Mouse (Mus musculus) testis, adult 2 months (tissue): ENCODE results near the gene Coro1b.

Source experiments
- CTCF ChIP-seq: fragments of 200-500 bp; IDR thresholded peaks from 2 replicates; pipeline ENCODE4 v1.5.1; 2012; ENCODE audit warnings: low read depth, mild to moderate bottlenecking, inconsistent platforms, low read length, moderate library complexity; ENCODE audit not compliant: control insufficient read depth, insufficient read depth, insufficient replicate concordance
- POLR2A ChIP-seq: fragments of 200-500 bp; IDR thresholded peaks from 2 replicates; pipeline ENCODE4 v1.6.1; 2012; ENCODE audit warnings: low read depth, mild to moderate bottlenecking, inconsistent platforms, low read length, moderate library complexity; ENCODE audit not compliant: control insufficient read depth

DNA sequence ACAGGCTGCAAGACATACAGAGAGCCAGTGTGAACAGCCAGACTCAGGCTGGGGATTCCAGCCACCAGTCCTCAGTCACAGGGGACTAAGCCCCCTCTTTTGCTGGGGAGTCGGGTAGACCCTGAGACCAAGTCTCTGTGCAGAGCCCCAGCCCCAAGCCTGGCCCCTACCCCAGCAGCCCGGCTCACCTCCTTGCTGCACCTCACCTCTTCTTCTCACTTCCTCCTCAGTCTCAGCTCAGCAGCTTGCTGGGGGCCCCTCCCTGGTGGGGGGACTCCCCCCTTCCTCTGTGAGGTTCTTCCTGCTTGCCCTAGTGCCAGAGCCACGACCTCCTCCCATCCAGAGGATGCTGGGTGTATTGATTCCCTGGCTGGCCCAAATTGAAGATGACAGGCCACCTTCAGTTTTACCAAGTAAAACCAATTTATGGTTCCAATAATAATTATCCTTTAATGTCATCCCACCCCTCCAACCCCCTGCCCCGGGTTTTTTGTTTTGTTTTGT lies 42.5 kb downstream of the Coro1b start, which contains the start of gene Tbc1d10c:
- TF ChIP-seq CTCF (no peak), POLR2A (no peak)
